Mouse (Mus musculus) gastrocnemius, postnatal 36 days (tissue): ENCODE data around the gene Emc3. TPM values are rescaled to one million over a fixed set of nuclear protein-coding genes. Genes with fewer than 3 reads are reported as not detected.

ENCODE experiments used
- DNase-seq, 2 experiments: peaks; one replicate each; pipeline ENCODE4 v3.0.0; 2022
- intact Hi-C: fragments of 180-260 bp; cut with DNase I; formaldehyde crosslinking; loops from one replicate; pipeline ENCODE4 v1.15.1; 2025
- long read RNA-seq, 2 experiments: library from polyadenylated mRNA; stranded (forward); transcript quantifications; one replicate each; pipeline ENCODE4 v2.0.0; 2021
- total RNA-seq, 2 experiments: library from RNA; stranded (reverse); gene quantifications; 2 replicates each; pipeline ENCODE4 v1.2.3; 2021

Gene Emc3
- total RNA-seq: 10 to 100 TPM; 52.9 to 55.7 TPM
- long read RNA-seq, experiment 1, transcript Emc3-201 (8 exons, 1,985 nt): major isoform, 67 of 81 reads
- long read RNA-seq, experiment 1, partial matches to known transcripts: 2 of 81 reads
- long read RNA-seq, experiment 1, other reads (novel, unspliced or antisense): 12 of 81 reads
- long read RNA-seq, experiment 2, transcript Emc3-201 (8 exons, 1,985 nt): major isoform, 87 of 100 reads
- long read RNA-seq, experiment 2, partial matches to known transcripts: 10 of 100 reads
- long read RNA-seq, experiment 2, other reads (novel, unspliced or antisense): 1 of 100 reads

GRCm38 (mm10) chr6:113530932-113531839 is at the start of gene Emc3, which contains the start of gene Fancd2:
Gene Emc3 (minus strand): TSS chr6:113531652.
Gene Fancd2 (plus strand): TSS chr6:113531682.
- intact Hi-C loops: no loop called here

GRCm38 (mm10) chr6:113579306-113579705 is 47.9 kb upstream of the Emc3 start:
- intact Hi-C loops: no loop called here
- DNase-seq: no peak

More at GRCm38 (mm10) chr6:113530932-113531839, at the start of gene Emc3, which contains the start of gene Fancd2:
- peak; percentile 81 to 95 for DNase-seq

- intact Hi-C loops: no loop called here
- DNase-seq: no peak
These were observed 44.6 kb upstream of the Emc3 start for GRCm38 (mm10) chr6:113576044-113576443.

GRCm38 (mm10) chr6:113564557-113564956 is 33.1 kb upstream of the Emc3 start:
- no peak for DNase-seq
- intact Hi-C loops: no loop called here

- intact Hi-C loops: no loop called here
- no peak for DNase-seq
These were observed 28.3 kb upstream of the Emc3 start for GRCm38 (mm10) chr6:113559736-113560135.

GRCm38 (mm10) chr6:113543906-113544481 is 12.5 kb upstream of the Emc3 start:
- intact Hi-C loops: no loop called here
- no peak for DNase-seq

GRCm38 (mm10) chr6:113541610-113542009 is 10.2 kb upstream of the Emc3 start:
- intact Hi-C loops: no loop called here
- DNase-seq: no peak

GRCm38 (mm10) chr6:113534886-113535285 is 3.4 kb upstream of the Emc3 start:
- DNase-seq: no peak
- intact Hi-C loops: no loop called here

- no peak for DNase-seq
These were observed 470 bp upstream of the Emc3 start for GRCm38 (mm10) chr6:113531840-113532404.

GRCm38 (mm10) chr6:113523420-113523819 is 8.0 kb downstream of the Emc3 start:
- intact Hi-C loops: no loop called here
- DNase-seq: no peak

More at GRCm38 (mm10) chr6:113531840-113532404, 470 bp upstream of the Emc3 start:
- intact Hi-C loops: no loop called here

- no peak for DNase-seq
- intact Hi-C loops: no loop called here
These were observed 9.1 kb downstream of the Emc3 start for GRCm38 (mm10) chr6:113522310-113522709.

GRCm38 (mm10) chr6:113517434-113518080 is 13.9 kb downstream of the Emc3 start:
- no peak for DNase-seq
- intact Hi-C loops: no loop called here

GRCm38 (mm10) chr6:113514600-113514999 is 16.9 kb downstream of the Emc3 start:
- no peak for DNase-seq
- intact Hi-C loops: no loop called here

- no peak for DNase-seq
- intact Hi-C loops: no loop called here
These were observed 17.5 kb downstream of the Emc3 start for GRCm38 (mm10) chr6:113513944-113514343.

- intact Hi-C loops: no loop called here
- DNase-seq: peak; percentile 31 to 35
These were observed 22.5 kb downstream of the Emc3 start for GRCm38 (mm10) chr6:113508947-113509280.

GRCm38 (mm10) chr6:113508272-113508946 is 23.0 kb downstream of the Emc3 start:
- intact Hi-C loops: no loop called here
- DNase-seq: peak in 1 of 2 experiments; percentile 66

- no peak for DNase-seq
- intact Hi-C loops: no loop called here
These were observed 24.3 kb downstream of the Emc3 start for GRCm38 (mm10) chr6:113507130-113507529.

GRCm38 (mm10) chr6:113505689-113506088 is 25.8 kb downstream of the Emc3 start:
- intact Hi-C loops: no loop called here
- no peak for DNase-seq

- intact Hi-C loops: no loop called here
- DNase-seq: no peak
These were observed 28.7 kb downstream of the Emc3 start for GRCm38 (mm10) chr6:113502801-113503200.
